Mouse (Mus musculus) thymus, postnatal 4 days (tissue): Measurements from ENCODE around the gene Fam129b.
"Not testable (repeated sequence)": the region's sequence is repeated elsewhere in the genome, so short reads cannot be mapped to it uniquely, and the experiment has no call there.

ENCODE experiments used
- DNase-seq: peaks from one replicate; pipeline ENCODE4 v3.0.0; 2021

Gene Fam129b

DNA sequence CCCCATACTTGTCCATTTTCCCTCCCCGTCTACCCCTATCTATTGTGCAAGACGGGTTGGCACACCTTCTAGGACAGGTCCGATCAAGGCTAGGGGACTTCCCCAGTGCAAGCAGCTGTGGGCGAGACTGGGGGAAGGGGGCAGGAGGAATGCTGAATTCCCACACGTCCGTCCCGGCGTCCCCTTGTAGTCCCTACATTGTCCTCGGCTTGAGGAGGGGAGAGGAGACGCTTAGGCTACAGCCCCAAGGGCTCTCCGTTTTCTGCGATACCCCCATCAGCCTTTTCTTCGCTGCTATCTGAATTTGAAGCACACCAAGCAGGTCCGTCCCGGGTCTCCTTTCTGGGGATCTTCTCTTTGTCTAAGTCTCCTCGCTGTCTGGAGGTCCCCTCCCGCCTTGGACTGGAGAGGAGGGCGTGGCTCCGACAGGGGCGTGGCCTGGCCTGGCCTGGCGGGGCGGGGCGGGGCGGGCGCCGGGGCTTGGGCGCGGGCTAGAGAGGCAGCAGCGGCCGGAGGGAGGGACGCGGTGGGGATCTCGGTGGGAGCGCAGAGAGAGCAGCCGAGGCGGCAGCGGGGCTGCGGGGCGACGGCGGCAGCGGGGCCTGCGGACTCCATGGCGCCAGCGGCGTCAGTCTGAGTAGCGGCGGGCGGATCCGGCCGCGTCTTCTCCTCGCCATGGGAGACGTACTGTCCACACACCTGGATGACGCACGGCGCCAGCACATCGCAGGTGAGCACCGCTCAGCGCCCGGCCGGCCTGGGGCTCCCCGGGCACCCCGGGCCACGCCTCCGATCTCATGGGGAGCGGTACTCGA lies at the start of gene Fam129b:
TSS of gene Fam129b (plus strand) at position 440 of the 815 bp plus-strand sequence.
- DNase-seq, result peak; percentile 78

DNA sequence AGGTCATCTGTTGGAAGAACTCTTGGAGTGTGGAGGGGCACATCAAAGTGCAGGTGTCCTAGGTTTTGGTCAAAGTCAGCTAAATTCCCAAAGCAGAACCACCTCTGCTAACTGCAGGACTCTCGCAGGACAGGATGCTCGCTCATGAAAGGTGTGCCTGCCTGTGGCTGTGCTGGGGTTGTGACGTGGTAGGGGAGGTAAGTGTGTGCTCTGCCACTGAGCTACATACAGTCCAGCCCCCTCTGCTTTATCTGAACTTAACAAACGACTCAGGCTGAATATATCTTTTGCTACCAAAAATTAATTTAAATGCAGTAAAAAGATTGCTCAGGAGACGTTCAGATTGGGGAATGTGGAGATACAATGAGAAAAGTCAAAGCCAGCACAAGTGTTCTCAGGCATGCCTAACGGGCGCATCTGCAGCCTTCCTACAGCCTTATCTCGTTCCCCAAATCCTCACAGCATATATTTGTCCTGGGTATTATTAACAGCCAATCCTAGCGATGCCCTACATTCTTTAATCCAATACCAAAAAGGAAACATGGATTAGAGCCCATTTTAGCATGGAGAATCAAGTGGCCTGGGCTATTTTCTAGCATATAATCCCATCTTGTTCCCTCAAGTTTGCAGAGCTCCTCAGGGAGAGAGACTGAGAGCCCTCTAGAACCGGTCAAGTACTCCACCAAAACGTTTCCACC lies 46.8 kb upstream of the Fam129b start:
- no peak for DNase-seq

GRCm38 (mm10) chr2:32834496-32834895 lies 41.4 kb upstream of the Fam129b start:
- DNase-seq, result peak; percentile 46

DNA sequence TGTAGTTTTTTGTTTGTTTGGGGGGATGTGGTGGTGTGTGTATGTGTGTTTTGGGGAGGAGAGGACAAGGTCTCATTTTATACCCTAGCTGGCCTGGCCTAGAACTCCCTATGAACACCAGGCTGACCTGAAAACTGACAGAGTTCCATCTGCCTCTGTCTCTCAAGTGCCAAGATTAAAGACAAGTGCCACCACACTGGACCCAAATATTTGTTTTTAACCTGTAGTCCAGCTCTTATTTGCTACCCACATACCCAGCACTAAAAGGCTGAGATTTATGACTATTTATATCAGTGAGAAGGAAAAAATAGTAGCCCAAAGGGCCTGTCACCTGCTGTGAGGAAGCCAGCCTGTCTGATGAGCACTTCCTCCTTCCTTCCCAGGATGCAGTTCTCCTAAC lies 40.3 kb upstream of the Fam129b start:
- no peak for DNase-seq

DNA sequence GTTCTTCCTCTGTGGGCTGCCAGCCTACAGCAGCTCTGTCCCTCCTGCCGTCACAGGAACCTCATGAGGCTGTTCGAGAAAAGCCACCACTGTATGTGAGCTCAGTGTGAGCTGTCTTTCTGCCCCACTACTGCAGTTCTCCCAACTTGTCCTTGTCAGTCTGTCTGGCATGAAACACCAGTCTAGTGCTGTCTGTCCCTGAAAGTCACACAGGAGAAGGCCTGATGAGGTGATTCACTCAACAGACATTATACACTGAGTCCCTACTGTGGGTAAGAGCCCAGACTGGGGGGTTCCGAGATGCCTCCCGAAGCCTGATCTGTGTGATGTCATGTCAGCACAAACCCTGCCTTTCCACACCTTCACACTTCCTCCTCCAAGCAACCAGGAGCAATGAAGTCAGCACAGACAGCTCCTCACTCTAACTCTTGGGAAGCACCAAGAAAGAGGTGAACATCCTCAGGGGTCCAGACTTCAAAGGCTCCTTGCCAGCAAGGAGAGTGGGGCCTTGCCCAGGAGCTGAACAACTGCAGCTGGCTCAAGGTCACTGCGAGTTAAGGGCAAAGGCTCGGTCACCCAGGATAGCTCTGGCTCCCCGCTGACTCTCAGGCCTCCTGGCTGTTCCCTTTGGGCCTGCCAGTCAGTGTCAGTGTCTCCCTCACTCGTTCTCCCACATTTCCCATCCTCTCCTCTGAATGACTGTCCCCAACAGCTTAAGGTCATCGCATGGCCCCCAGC lies 37.6 kb upstream of the Fam129b start:
- DNase-seq, result no peak

DNA sequence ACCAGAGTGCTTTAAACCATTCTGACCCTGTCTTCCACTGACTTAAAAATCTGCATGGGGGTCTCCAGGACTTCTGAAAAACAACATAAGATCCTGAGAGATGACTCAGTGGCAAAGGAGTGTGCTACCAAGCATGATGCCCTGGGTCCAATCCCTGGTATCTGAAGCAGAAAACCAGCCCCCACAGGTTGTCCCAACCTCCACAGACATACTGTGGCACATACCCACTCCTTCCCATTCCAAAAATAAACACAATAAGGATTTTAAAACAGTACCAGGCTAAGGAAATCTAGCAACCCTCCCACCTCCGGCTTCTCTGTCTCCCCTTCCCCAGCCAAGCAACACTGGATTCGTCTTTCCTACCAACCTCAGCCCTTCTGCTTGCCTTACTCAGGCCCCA lies 36.7 kb upstream of the Fam129b start:
- no peak for DNase-seq

GRCm38 (mm10) chr2:32841099-32841498 lies 34.8 kb upstream of the Fam129b start:
- DNase-seq, result no peak

GRCm38 (mm10) chr2:32842558-32842957 lies 33.4 kb upstream of the Fam129b start:
- peak; percentile 50 for DNase-seq

DNA sequence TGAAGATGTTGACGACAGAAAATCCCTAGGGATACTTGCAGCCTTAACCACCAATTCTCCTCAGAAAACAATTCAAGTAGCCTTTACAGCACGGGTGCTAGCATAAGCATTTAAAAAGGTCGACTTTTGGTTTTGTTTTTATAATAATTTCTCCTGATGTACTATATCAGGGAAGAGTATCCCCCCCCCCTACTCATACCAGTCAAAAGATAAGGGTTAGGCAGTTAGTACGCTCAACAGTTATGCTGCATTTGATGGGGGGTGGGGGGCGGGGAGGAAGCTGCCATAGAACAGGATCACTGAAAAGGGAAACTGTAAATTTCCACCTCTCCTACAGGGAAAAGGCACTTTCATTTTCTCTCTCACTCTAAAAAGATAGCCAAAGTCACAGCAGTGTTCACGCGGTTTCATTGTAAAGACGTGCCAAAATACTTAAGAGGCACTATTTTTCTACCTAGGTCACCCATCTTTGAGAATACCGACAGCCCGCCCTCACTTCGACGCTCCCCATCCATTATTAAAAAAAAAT lies 30.3 kb upstream of the Fam129b start:
- no peak for DNase-seq

GRCm38 (mm10) chr2:32846101-32846804 lies 29.7 kb upstream of the Fam129b start:
- peak; percentile 52 for DNase-seq

- peak; percentile 95 for DNase-seq
Observed at GRCm38 (mm10) chr2:32846805-32847467, 29.0 kb upstream of the Fam129b start, which contains the start of gene Stxbp1. Stxbp1 (minus strand) TSS chr2:32847245.

DNA sequence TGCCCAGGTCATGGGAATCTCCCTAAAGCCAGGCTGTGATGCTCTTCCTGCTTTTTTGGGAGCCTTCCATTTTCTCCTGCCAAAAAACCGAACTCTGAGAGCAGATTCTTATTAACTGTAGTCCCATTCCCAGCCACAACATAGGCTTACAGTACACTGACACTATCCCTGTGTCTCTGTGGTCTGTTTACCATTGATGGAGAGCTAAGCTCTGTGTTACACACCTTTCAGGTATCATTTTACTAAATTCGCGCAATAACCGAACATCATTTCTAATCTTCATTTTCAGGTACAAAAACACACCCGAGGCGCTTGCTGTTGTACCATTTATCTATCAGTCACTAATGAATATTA lies 28.5 kb upstream of the Fam129b start:
- no peak for DNase-seq

DNA sequence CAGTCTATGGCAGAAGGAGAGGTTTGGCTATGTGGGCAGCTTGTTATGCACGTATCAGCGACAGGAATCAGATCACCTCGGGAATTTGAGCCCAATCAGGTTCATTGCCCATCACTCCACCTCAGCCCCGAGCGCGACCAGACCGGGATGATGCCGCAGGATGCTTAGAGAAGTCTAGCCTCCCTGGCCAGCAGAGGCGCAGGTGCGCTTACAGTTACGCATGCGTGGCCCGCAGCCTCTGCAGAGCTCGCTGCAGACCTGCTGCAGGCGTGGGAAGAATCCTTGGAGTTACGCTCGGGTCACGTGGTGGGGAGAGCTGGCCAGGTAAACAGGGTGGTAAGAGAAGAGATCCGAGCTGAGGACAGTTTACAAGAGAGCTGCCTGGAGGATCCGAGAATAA lies 23.8 kb upstream of the Fam129b start:
- peak; percentile 82 for DNase-seq

DNA sequence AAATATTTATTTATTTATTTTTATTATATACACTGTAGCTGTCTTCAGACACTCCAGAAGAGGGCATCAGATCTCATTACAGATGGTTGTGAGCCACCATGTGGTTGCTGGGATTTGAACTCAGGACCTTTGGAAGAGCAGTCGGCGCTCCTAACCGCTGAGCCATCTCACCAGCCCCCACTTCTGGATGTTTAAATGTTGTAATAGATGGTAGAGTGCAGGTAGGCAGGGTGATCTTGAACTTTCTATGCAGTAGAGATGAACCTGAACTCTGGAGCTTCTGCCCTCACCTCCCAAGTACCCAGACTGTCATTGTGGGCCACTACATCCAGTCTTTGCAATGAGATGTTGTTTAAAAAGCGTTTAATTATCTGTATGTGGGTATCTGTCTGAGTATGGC lies 22.2 kb upstream of the Fam129b start:
- DNase-seq, result not testable (repeated sequence)

GRCm38 (mm10) chr2:32854206-32854605 lies 21.7 kb upstream of the Fam129b start:
- peak; percentile 99 for DNase-seq

GRCm38 (mm10) chr2:32855046-32855785 lies 20.7 kb upstream of the Fam129b start:
- DNase-seq, result peak; percentile 40

DNA sequence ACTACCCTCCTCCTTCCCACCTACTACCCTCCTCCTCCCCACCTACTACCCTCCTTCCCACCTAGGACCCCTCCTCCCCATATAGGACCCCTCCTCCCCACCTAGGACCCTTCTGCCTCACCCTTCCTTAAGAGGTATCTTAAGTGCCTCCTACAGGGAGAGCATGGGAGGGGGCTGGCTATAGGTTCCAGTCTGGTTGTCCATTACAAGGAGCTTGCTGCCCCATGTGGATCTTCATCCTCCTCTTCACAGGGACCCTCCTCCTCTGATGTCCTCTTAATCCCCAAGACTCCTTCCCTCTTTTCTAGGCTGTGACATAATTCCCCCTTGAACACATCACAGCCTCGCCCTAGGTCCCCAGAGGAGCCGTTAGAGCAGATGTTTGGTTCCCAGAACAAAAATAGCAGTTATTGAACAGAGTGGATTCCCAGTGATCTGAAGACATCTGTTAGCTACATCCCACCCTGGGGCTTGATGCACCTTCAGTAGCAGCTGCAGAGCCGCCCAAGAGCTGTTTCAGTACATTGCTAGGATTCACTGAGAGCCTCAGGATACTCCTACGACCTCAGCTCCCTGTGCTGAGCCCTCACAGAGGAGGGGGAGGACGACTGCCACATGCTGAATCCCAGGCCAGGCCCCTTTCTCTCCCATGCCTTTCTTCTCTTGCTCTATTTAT lies 20.0 kb upstream of the Fam129b start:
- DNase-seq, result no peak

GRCm38 (mm10) chr2:32857584-32857983 lies 18.3 kb upstream of the Fam129b start:
- peak; percentile 89 for DNase-seq

DNA sequence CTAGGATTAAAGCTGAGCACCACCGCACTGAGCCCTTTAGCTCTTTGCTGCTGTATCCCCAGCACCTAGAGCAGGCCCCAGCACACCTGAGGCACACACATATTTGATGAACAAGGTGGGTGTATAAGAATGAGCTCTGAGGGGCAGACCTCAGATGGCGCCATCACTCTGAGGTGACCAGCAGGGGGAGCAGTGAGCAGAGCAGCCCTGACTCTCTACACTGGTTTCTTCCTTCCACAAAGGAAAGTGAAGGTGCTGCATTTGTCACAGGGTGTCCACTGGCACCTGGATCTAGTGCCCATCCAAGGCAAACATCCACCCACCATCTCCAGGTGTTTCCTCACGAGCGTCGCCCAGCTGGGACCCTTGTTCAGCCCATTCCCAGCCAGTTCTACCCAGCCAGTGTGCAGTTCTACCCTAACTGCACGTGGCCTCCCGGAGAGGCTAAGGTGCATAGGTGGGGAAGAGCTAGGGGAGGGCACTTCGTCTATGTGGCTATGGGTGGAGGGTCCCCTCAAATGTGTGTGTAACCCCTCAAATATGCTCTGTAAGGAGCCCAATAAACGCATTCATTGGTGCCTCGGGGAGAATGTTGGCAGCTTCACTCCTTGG lies 16.8 kb upstream of the Fam129b start:
- DNase-seq, result peak; percentile 89

DNA sequence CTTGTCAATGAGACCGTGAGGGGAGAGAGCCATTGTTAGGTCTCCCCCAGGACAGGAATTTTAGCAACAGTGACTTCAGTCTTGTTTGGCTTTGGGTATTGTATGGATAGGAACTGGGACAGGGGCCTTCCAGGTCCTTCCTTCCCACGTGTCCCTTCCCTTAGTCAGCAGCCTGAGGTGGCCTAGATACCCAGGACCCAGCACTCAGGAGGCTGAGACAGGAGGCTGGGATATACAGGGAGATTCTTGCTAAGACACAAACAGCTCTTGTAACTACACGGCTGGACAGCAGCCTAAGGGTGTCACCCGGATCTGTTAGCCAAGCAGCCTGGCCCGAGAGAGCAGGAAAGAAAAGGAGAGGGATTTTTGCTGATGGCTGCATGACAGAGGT lies 16.3 kb upstream of the Fam129b start:
- DNase-seq, result no peak
